Mouse (Mus musculus) heart, postnatal 10 days (tissue): Measurements from ENCODE around the gene Fam47e. TPM values are rescaled to one million over a fixed set of nuclear protein-coding genes. Genes with fewer than 3 reads are reported as not detected.
"Not testable (repeated sequence)": the region's sequence is repeated elsewhere in the genome, so short reads cannot be mapped to it uniquely, and the experiment has no call there.

ENCODE experiments used
- DNase-seq, 2 experiments: peaks; one replicate each; pipeline ENCODE4 v3.0.0; 2021
- intact Hi-C: fragments of 180-260 bp; cut with DNase I; formaldehyde crosslinking; loops from one replicate; pipeline ENCODE4 v1.15.1; 2025
- total RNA-seq, 2 experiments: library from RNA; stranded (reverse); gene quantifications; 2 replicates each; pipeline ENCODE4 v1.2.3; 2021

The Fam47e gene
- total RNA-seq, result not detected

- intact Hi-C loops, result no loop called here
Measured at GRCm38 (mm10) chr5:92554891-92555511, at the start of gene Fam47e. Fam47e (plus strand) TSS chr5:92555069.

GRCm38 (mm10) chr5:92505402-92505865 is 49.4 kb upstream of the Fam47e start:
- intact Hi-C loops, result loop anchor here (2.0 to 5.0 kb wide), 3 partner anchors 17 to 152 kb away; partner anchors contain the start of gene Stbd1
- DNase-seq, result peak; percentile 97 to 98

More at GRCm38 (mm10) chr5:92554891-92555511, at the start of gene Fam47e:
- DNase-seq, result no peak

GRCm38 (mm10) chr5:92506301-92506729 is 48.6 kb upstream of the Fam47e start:
- intact Hi-C loops, result loop anchor here (1.0 to 5.0 kb wide), 3 partner anchors 45 to 151 kb away; partner anchors contain the start of gene Stbd1
- DNase-seq, result peak; percentile 52 to 54

GRCm38 (mm10) chr5:92506733-92507132 is 48.1 kb upstream of the Fam47e start, which contains the start of gene Scarb2:
Scarb2 (minus strand) TSS chr5:92506833.
- intact Hi-C loops, result loop anchor here (1.0 to 5.0 kb wide), 3 partner anchors 45 to 151 kb away; partner anchors contain the start of gene Stbd1
- DNase-seq, result no peak

GRCm38 (mm10) chr5:92508853-92509252 is 46.0 kb upstream of the Fam47e start:
- intact Hi-C loops, result loop anchor here (1.0 to 5.0 kb wide), 3 partner anchors 13 to 148 kb away; partner anchors contain the start of gene Stbd1
- no peak for DNase-seq

- intact Hi-C loops, result no loop called here
Measured at GRCm38 (mm10) chr5:92511256-92511655, 43.6 kb upstream of the Fam47e start.

GRCm38 (mm10) chr5:92512066-92512465 is 42.8 kb upstream of the Fam47e start:
- intact Hi-C loops, result no loop called here
- no peak for DNase-seq

More at GRCm38 (mm10) chr5:92511256-92511655, 43.6 kb upstream of the Fam47e start:
- no peak for DNase-seq

GRCm38 (mm10) chr5:92521131-92521530 is 33.7 kb upstream of the Fam47e start:
- intact Hi-C loops, result not testable (repeated sequence)

GRCm38 (mm10) chr5:92524821-92525258 is 30.0 kb upstream of the Fam47e start:
- intact Hi-C loops, result no loop called here
- no peak for DNase-seq

More at GRCm38 (mm10) chr5:92521131-92521530, 33.7 kb upstream of the Fam47e start:
- DNase-seq, result not testable (repeated sequence)

GRCm38 (mm10) chr5:92539698-92540097 is 15.2 kb upstream of the Fam47e start:
- DNase-seq, result no peak
- intact Hi-C loops, result no loop called here

- intact Hi-C loops, result no loop called here
- no peak for DNase-seq
Measured at GRCm38 (mm10) chr5:92552611-92553010, 2.3 kb upstream of the Fam47e start.

GRCm38 (mm10) chr5:92553939-92554338 is 930 bp upstream of the Fam47e start:
- intact Hi-C loops, result no loop called here
- no peak for DNase-seq

- intact Hi-C loops, result no loop called here
- no peak for DNase-seq
Measured at GRCm38 (mm10) chr5:92554443-92554842, 426 bp upstream of the Fam47e start.

GRCm38 (mm10) chr5:92555905-92556304 is 1.0 kb downstream of the Fam47e start:
- DNase-seq, result no peak
- intact Hi-C loops, result no loop called here

GRCm38 (mm10) chr5:92557508-92557907 is 2.6 kb downstream of the Fam47e start:
- DNase-seq, result no peak
- intact Hi-C loops, result no loop called here

GRCm38 (mm10) chr5:92560201-92560600 is 5.3 kb downstream of the Fam47e start:
- intact Hi-C loops, result no loop called here

GRCm38 (mm10) chr5:92562002-92562401 is 7.1 kb downstream of the Fam47e start:
- no peak for DNase-seq
- intact Hi-C loops, result no loop called here

More at GRCm38 (mm10) chr5:92560201-92560600, 5.3 kb downstream of the Fam47e start:
- DNase-seq, result no peak

- intact Hi-C loops, result no loop called here
- DNase-seq, result no peak
Measured at GRCm38 (mm10) chr5:92571232-92571631, 16.4 kb downstream of the Fam47e start.

GRCm38 (mm10) chr5:92579559-92579958 is 24.7 kb downstream of the Fam47e start:
- intact Hi-C loops, result no loop called here
- no peak for DNase-seq

- no peak for DNase-seq
- intact Hi-C loops, result no loop called here
Measured at GRCm38 (mm10) chr5:92585932-92586331, 31.1 kb downstream of the Fam47e start.

- DNase-seq, result no peak
- intact Hi-C loops, result no loop called here
Measured at GRCm38 (mm10) chr5:92595026-92595425, 40.2 kb downstream of the Fam47e start.

GRCm38 (mm10) chr5:92596865-92597264 is 42.0 kb downstream of the Fam47e start:
- intact Hi-C loops, result no loop called here
- DNase-seq, result no peak
